Mouse (Mus musculus) neutrophil, adult 83 days (primary cell): ENCODE data around the gene Cdc42ep1. TPM values are rescaled to one million over a fixed set of nuclear protein-coding genes. Genes with fewer than 3 reads are reported as not detected.

ENCODE experiments used
- total RNA-seq, 2 experiments: library from RNA; stranded (reverse); gene quantifications; one replicate each; pipeline ENCODE4 v1.2.4; 2023

Cdc42ep1 gene
- total RNA-seq: under 1 TPM; 0.22 to 0.42 TPM

GRCm38 (mm10) chr15:78842371-78843163, at the start of gene Cdc42ep1:
Cdc42ep1 (plus strand) TSS chr15:78842624.

GRCm38 (mm10) chr15:78802776-78803391, 39.5 kb upstream of the Cdc42ep1 start, which contains the start of gene Card10:
Card10 (minus strand) TSS chr15:78803042.

GRCm38 (mm10) chr15:78855303-78855965, 13.0 kb downstream of the Cdc42ep1 start, which contains the start of gene Lgals2:
Lgals2 (minus strand) TSS chr15:78855529.

GRCm38 (mm10) chr15:78876991-78877809, 34.8 kb downstream of the Cdc42ep1 start, which contains the start of gene Gga1:
Gga1 (plus strand) TSS chr15:78877190.

GRCm38 (mm10) chr15:78899409-78899739, 57.0 kb downstream of the Cdc42ep1 start, which contains the start of gene Gm49510:
Gm49510 (plus strand) TSS chr15:78899667.

GRCm38 (mm10) chr15:78899740-78900584, 57.5 kb downstream of the Cdc42ep1 start, which contains the start of gene Sh3bp1:
Sh3bp1 (plus strand) TSS chr15:78899768.

Other genes with a start within 250 kb of the Cdc42ep1 start
- gene Cyth4, start 245.6 kb upstream of the Cdc42ep1 start, total RNA-seq: 100 to 1,000 TPM; 159 to 178 TPM
- gene Elfn2, start 123.9 kb upstream of the Cdc42ep1 start, total RNA-seq: under 1 TPM; 0.11 to 0.33 TPM
- gene Mfng, start 69.1 kb upstream of the Cdc42ep1 start, total RNA-seq: 10 to 100 TPM; 13.3 to 16.6 TPM
- gene Card10, start 39.6 kb upstream of the Cdc42ep1 start, total RNA-seq: 10 to 100 TPM; 32.7 to 36.8 TPM
- gene Lgals2, start 12.9 kb downstream of the Cdc42ep1 start, total RNA-seq: not detected
- 10 to 100 TPM; 69.9 to 79.0 TPM for gene Gga1, start 34.6 kb downstream of the Cdc42ep1 start, total RNA-seq
- gene Gm49510, start 57.0 kb downstream of the Cdc42ep1 start, total RNA-seq: 1 to 10 TPM in 1 of 2 experiments, not detected in 1; 1.1 TPM
- gene Sh3bp1, start 57.1 kb downstream of the Cdc42ep1 start, total RNA-seq: 10 to 100 TPM; 78.4 to 90.7 TPM
- 1 to 10 TPM; 2.2 to 3.2 TPM for gene Pdxp, start 71.3 kb downstream of the Cdc42ep1 start, total RNA-seq
- 100 to 1,000 TPM; 207 to 230 TPM for gene Lgals1, start 84.1 kb downstream of the Cdc42ep1 start, total RNA-seq
- 10 to 100 TPM; 20.0 to 20.1 TPM for gene Nol12, start 92.3 kb downstream of the Cdc42ep1 start, total RNA-seq
- gene Triobp, start 105.1 kb downstream of the Cdc42ep1 start, total RNA-seq: 100 to 1,000 TPM; 154 to 157 TPM
- gene H1f0, start 185.8 kb downstream of the Cdc42ep1 start, total RNA-seq: 10 to 100 TPM; 30.8 to 40.6 TPM
- not detected for gene Galr3, start 199.3 kb downstream of the Cdc42ep1 start, total RNA-seq
- 10 to 100 TPM; 16.0 to 20.0 TPM for gene Ankrd54, start 220.3 kb downstream of the Cdc42ep1 start, total RNA-seq
- 10 to 100 TPM; 73.8 to 78.1 TPM for gene Eif3l, start 232.6 kb downstream of the Cdc42ep1 start, total RNA-seq